Mouse (Mus musculus) hindbrain, embryonic 14.5 days (tissue): ENCODE measurements at regions not wholly inside any gene's neighbourhood (a gene's known extent, or its start where the extent isn't known, plus 50 kb on each side); places are given as distances from the start of the nearest gene placed in this dataset.

Experiments used
- ATAC-seq: fragments of 200-750 bp; cut with Nextera tagmentation; 2 replicates; pipeline ENCODE4 v1.8.0; 2017; ENCODE audit warnings: moderate number of reproducible peaks, mild to moderate bottlenecking, moderate TSS enrichment, moderate library complexity; ENCODE audit not compliant: low FRiP score
- DNase-seq: peaks from one replicate; pipeline ENCODE4 v3.0.0-alpha.2; 2015; ENCODE audit warnings: low spot score
- H3K27ac ChIP-seq: fragments of 300-500 bp; sonication (generic); 2 replicates; pipeline ENCODE4 v1.5.1; 2014; ENCODE audit warnings: mild to moderate bottlenecking, moderate library complexity
- H3K27me3 ChIP-seq: fragments of 300-500 bp; sonication (generic); 2 replicates; pipeline ENCODE4 v1.6.1; 2014; ENCODE audit warnings: mild to moderate bottlenecking, low read length, mixed read lengths; ENCODE audit not compliant: control insufficient read depth, insufficient read depth
- H3K36me3 ChIP-seq: fragments of 300-500 bp; sonication (generic); replicated peaks from 2 replicates; pipeline ENCODE4 v1.6.1; 2014; ENCODE audit not compliant: control insufficient read depth, insufficient read depth
- H3K4me1 ChIP-seq: fragments of 300-500 bp; sonication (generic); replicated peaks from 2 replicates; pipeline ENCODE4 v1.6.1; 2014; ENCODE audit warnings: antibody characterized with exemption, low read length, mixed read lengths; ENCODE audit not compliant: control insufficient read depth, insufficient read depth
- H3K4me2 ChIP-seq: fragments of 300-500 bp; sonication (generic); replicated peaks from 2 replicates; pipeline ENCODE4 v1.6.1; 2014; ENCODE audit warnings: mild to moderate bottlenecking, moderate library complexity
- H3K4me3 ChIP-seq: fragments of 300-500 bp; sonication (generic); replicated peaks from 2 replicates; pipeline ENCODE4 v1.5.1; 2014; ENCODE audit warnings: mild to moderate bottlenecking, low read length
- H3K9ac ChIP-seq: fragments of 300-500 bp; sonication (generic); 2 replicates; pipeline ENCODE4 v1.6.1; 2014
- H3K9me3 ChIP-seq: fragments of 300-500 bp; sonication (generic); 2 replicates; pipeline ENCODE4 v1.6.1; 2016; ENCODE audit warnings: low read length; ENCODE audit not compliant: control insufficient read depth
- WGBS: fragments of 180-500 bp; shearing (Covaris S2); extraction: QIAGEN DNeasy Blood & Tissue Kit; methylation state at CpG from one replicate; pipeline ENCODE4 v1.1.7; 2014; 5-methylcytosine and 5-hydroxymethylcytosine counted together

GRCm38 (mm10) chr16:30664433-30664832, 64.9 kb downstream of the Fam43a start:
- no peak overlapping the region for H3K4me3 ChIP-seq
- H3K9me3 ChIP-seq = no peaks in the 10 kb centered on the region
- no peaks in the 10 kb centered on the region for H3K36me3 ChIP-seq
- no peak for DNase-seq
- H3K27me3 ChIP-seq = no peaks in the 10 kb centered on the region
- 53% methylated on average over 4 of the region's 4 CpGs for WGBS
- H3K4me1 ChIP-seq = no peaks in the 10 kb centered on the region
- H3K9ac ChIP-seq = no peak overlapping the region
- H3K27ac ChIP-seq = no peak overlapping the region
- no peak overlapping the region for H3K4me2 ChIP-seq
- ATAC-seq = no peak

- Histone ChIP-seq H3K4me3 (no peak overlapping the region), H3K27ac (no peak overlapping the region), H3K9me3 (no peaks in the 10 kb centered on the region), H3K27me3 (no peaks in the 10 kb centered on the region), H3K36me3 (no peaks in the 10 kb centered on the region), H3K9ac (no peak overlapping the region), H3K4me1 (no peaks in the 10 kb centered on the region), H3K4me2 (no peak overlapping the region)
- ATAC-seq = no peak
- DNase-seq = no peak
- whole genome bisulfite sequencing = 62% methylated on average over 2 of the region's 2 CpGs
Observed at GRCm38 (mm10) chr16:30665881-30666280, 66.4 kb downstream of the Fam43a start.

GRCm38 (mm10) chr16:30669883-30670282, 70.4 kb downstream of the Fam43a start:
- H3K36me3 ChIP-seq = no peaks in the 10 kb centered on the region
- ATAC-seq (no peak), DNase-seq (no peak)
- no peaks in the 10 kb centered on the region for H3K27me3 ChIP-seq
- H3K9ac ChIP-seq = no peak overlapping the region
- H3K9me3 ChIP-seq = no peaks in the 10 kb centered on the region
- no peak overlapping the region for H3K27ac ChIP-seq
- H3K4me2 ChIP-seq = no peak overlapping the region
- no peak overlapping the region for H3K4me3 ChIP-seq
- 80% methylated on average over 8 of the region's 8 CpGs for WGBS
- no peaks in the 10 kb centered on the region for H3K4me1 ChIP-seq

GRCm38 (mm10) chr16:30671584-30671983, 72.1 kb downstream of the Fam43a start:
- ATAC-seq = no peak
- Histone ChIP-seq H3K9me3 (no peaks in the 10 kb centered on the region), H3K36me3 (no peaks in the 10 kb centered on the region), H3K27me3 (no peaks in the 10 kb centered on the region), H3K9ac (no peak overlapping the region), H3K4me2 (no peak overlapping the region), H3K27ac (no peak overlapping the region), H3K4me1 (no peaks in the 10 kb centered on the region), H3K4me3 (no peak overlapping the region)
- 82% methylated on average over 10 of the region's 10 CpGs for WGBS
- DNase-seq = no peak

- Histone ChIP-seq H3K27me3 (no peaks in the 10 kb centered on the region), H3K27ac (no peak overlapping the region), H3K4me3 (no peak overlapping the region), H3K36me3 (no peaks in the 10 kb centered on the region), H3K4me1 (no peaks in the 10 kb centered on the region), H3K4me2 (no peak overlapping the region), H3K9me3 (no peaks in the 10 kb centered on the region), H3K9ac (no peak overlapping the region)
- 74% methylated on average over 15 of the region's 15 CpGs for WGBS
- DNase-seq (no peak), ATAC-seq (no peak)
Observed at GRCm38 (mm10) chr16:30672776-30673550, 73.4 kb downstream of the Fam43a start.

- H3K27ac ChIP-seq = no peak overlapping the region
- no peak overlapping the region for H3K4me3 ChIP-seq
- no peaks in the 10 kb centered on the region for H3K36me3 ChIP-seq
- H3K4me2 ChIP-seq = no peak overlapping the region
- no peaks in the 10 kb centered on the region for H3K27me3 ChIP-seq
- no peak for DNase-seq
- no peak for ATAC-seq
- H3K9me3 ChIP-seq = no peaks in the 10 kb centered on the region
- H3K9ac ChIP-seq = no peak overlapping the region
- H3K4me1 ChIP-seq = no peaks in the 10 kb centered on the region
- WGBS = 86% methylated on average over 15 of the region's 15 CpGs
Observed at GRCm38 (mm10) chr16:30673662-30674061, 74.1 kb downstream of the Fam43a start.

GRCm38 (mm10) chr16:30675829-30676228, 76.3 kb downstream of the Fam43a start:
- H3K36me3 ChIP-seq = no peaks in the 10 kb centered on the region
- no peak for DNase-seq
- H3K4me2 ChIP-seq = no peak overlapping the region
- no peaks in the 10 kb centered on the region for H3K4me1 ChIP-seq
- WGBS = 76% methylated on average over 4 of the region's 4 CpGs
- no peaks in the 10 kb centered on the region for H3K27me3 ChIP-seq
- no peak overlapping the region for H3K9ac ChIP-seq
- ATAC-seq = no peak
- no peaks in the 10 kb centered on the region for H3K9me3 ChIP-seq
- no peak overlapping the region for H3K27ac ChIP-seq
- H3K4me3 ChIP-seq = no peak overlapping the region

GRCm38 (mm10) chr16:30677016-30677415, 77.5 kb downstream of the Fam43a start:
- Histone ChIP-seq H3K4me3 (no peak overlapping the region), H3K9ac (no peak overlapping the region), H3K9me3 (no peaks in the 10 kb centered on the region), H3K4me2 (no peak overlapping the region), H3K27ac (no peak overlapping the region), H3K4me1 (no peaks in the 10 kb centered on the region), H3K27me3 (no peaks in the 10 kb centered on the region), H3K36me3 (no peaks in the 10 kb centered on the region)
- no peak for ATAC-seq
- WGBS = 85% methylated on average over 4 of the region's 4 CpGs
- no peak for DNase-seq

- DNase-seq = no peak
- H3K36me3 ChIP-seq = no peaks in the 10 kb centered on the region
- no peak for ATAC-seq
- no peaks in the 10 kb centered on the region for H3K9me3 ChIP-seq
- no peaks in the 10 kb centered on the region for H3K4me1 ChIP-seq
- H3K9ac ChIP-seq = no peak overlapping the region
- 84% methylated on average over 7 of the region's 7 CpGs for WGBS
- no peak overlapping the region for H3K4me2 ChIP-seq
- H3K27ac ChIP-seq = no peak overlapping the region
- no peaks in the 10 kb centered on the region for H3K27me3 ChIP-seq
- no peak overlapping the region for H3K4me3 ChIP-seq
Observed at GRCm38 (mm10) chr16:30677896-30678707, 78.6 kb downstream of the Fam43a start.
